Mouse (Mus musculus): ENCODE measurements around the gene Lilr4b. TPM values are rescaled to one million over a fixed set of nuclear protein-coding genes. Genes with fewer than 3 reads are reported as not detected.

Gene Lilr4b
- polyA plus RNA-seq, 1 experiment from 2014 or later = not detected

Other genes with a start within 250 kb of the Lilr4b start
- 0.23 TPM in 1 of 2 replicates, not detected in the other for gene Gm49339, start within 50 bp of the Lilr4b start, polyA plus RNA-seq (2014; fragmentation: Nextera tagmentation; extraction: Ambion mirVana)
- gene Lilrb4a, start 10.3 kb downstream of the Lilr4b start, polyA plus RNA-seq (2014; fragmentation: Nextera tagmentation; extraction: Ambion mirVana) = 0.43 and 0.64 TPM in 2 replicates
- 0.46 and 1.3 TPM in 2 replicates for gene Fam162b, start 109.9 kb downstream of the Lilr4b start, polyA plus RNA-seq (2014; fragmentation: Nextera tagmentation; extraction: Ambion mirVana)
- gene Gprc6a, start 150.8 kb downstream of the Lilr4b start, polyA plus RNA-seq (2014; fragmentation: Nextera tagmentation; extraction: Ambion mirVana) = 0.12 TPM in 1 of 2 replicates, not detected in the other
- 0.73 TPM in 1 of 2 replicates, not detected in the other for gene Rfx6, start 197.1 kb downstream of the Lilr4b start, polyA plus RNA-seq (2014; fragmentation: Nextera tagmentation; extraction: Ambion mirVana)